Mouse (Mus musculus) hindbrain, postnatal 0 days (tissue): ENCODE results near the gene Maff. TPM values are rescaled to one million over a fixed set of nuclear protein-coding genes. Genes with fewer than 3 reads are reported as not detected.

Experiments used
- ATAC-seq: fragments of 200-750 bp; cut with Nextera tagmentation; 2 replicates; pipeline ENCODE4 v1.8.0; 2017; ENCODE audit warnings: mild to moderate bottlenecking, moderate TSS enrichment, moderate library complexity
- DNase-seq: peaks from one replicate; pipeline ENCODE4 v3.0.0-alpha.2; 2015; ENCODE audit warnings: low spot score
- H3K27ac ChIP-seq: fragments of 300-500 bp; sonication (generic); 2 replicates; pipeline ENCODE4 v1.5.1; 2014; ENCODE audit warnings: mild to moderate bottlenecking
- H3K27me3 ChIP-seq: fragments of 300-500 bp; sonication (generic); 2 replicates; pipeline ENCODE4 v1.6.1; 2014; ENCODE audit warnings: low read length, mixed read lengths; ENCODE audit not compliant: insufficient read depth
- H3K36me3 ChIP-seq: fragments of 300-500 bp; sonication (generic); 2 replicates; pipeline ENCODE4 v1.6.1; 2014; ENCODE audit warnings: low read length, mixed read lengths; ENCODE audit not compliant: insufficient read depth
- H3K4me1 ChIP-seq: fragments of 300-500 bp; sonication (generic); 2 replicates; pipeline ENCODE4 v1.6.1; 2014; ENCODE audit warnings: antibody characterized with exemption, low read length, mixed read lengths; ENCODE audit not compliant: insufficient read depth
- H3K4me2 ChIP-seq: fragments of 300-500 bp; sonication (generic); 2 replicates; pipeline ENCODE4 v1.6.1; 2014; ENCODE audit warnings: low read depth, mild to moderate bottlenecking, low read length, moderate library complexity, mixed read lengths
- H3K4me3 ChIP-seq: fragments of 300-500 bp; sonication (generic); 2 replicates; pipeline ENCODE4 v1.5.1; 2014; ENCODE audit warnings: low read length
- H3K9ac ChIP-seq: fragments of 300-500 bp; sonication (generic); replicated peaks from 2 replicates; pipeline ENCODE4 v1.6.1; 2014; ENCODE audit warnings: mild to moderate bottlenecking, low read length, moderate library complexity, mixed read lengths
- H3K9me3 ChIP-seq: fragments of 300-500 bp; sonication (generic); 2 replicates; pipeline ENCODE4 v1.6.1; 2016; ENCODE audit warnings: low read length, mixed read lengths
- CTCF ChIP-seq: IDR thresholded peaks from 2 replicates; pipeline ENCODE4 v1.5.1; 2016; ENCODE audit warnings: antibody characterized with exemption, control low read depth, low read depth
- WGBS: fragments of 180-500 bp; shearing (Covaris S2); extraction: QIAGEN DNeasy Blood & Tissue Kit; methylation state at CpG from one replicate; pipeline ENCODE4 v1.1.7; 2014; 5-methylcytosine and 5-hydroxymethylcytosine counted together
- polyA plus RNA-seq: library from polyadenylated mRNA; unstranded; fragments of >200 nt; fragmentation: Nextera tagmentation; extraction: Ambion mirVana; gene quantifications from 2 replicates; pipeline ENCODE4 v1.2.1, GENCODE M21; 2015
- total RNA-seq: library from RNA; depleted of rRNA; stranded (reverse); fragments of >200 nt; gene quantifications from 2 replicates; pipeline ENCODE4 v1.2.3, GENCODE M21; 2014

The Maff gene
- total and polyA plus RNA-seq, 2 experiments from 2014 or later = 1.7 to 5.4 TPM

DNA sequence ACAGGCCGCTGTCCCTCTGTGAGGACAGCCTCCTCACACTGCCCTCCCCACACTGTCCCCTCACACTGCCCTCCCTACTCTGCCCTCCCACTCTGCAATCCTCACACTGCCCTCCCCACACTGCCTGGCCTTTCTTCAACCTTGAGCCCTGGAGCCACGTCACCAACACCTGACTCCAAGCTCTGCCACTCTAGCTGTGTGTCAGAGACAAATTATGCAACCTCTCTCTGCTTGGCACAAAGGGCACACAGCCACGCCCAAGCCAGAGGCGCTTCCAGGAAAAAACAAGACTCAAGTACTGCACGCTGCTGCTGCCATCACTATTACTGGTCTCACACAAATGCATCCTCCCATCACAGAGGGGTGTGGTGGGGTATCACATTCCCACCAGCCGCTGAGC is 44.0 kb downstream of the Maff start:
- H3K9ac ChIP-seq = no peak overlapping the region
- no peak overlapping the region for H3K4me2 ChIP-seq
- no peak overlapping the region for H3K27ac ChIP-seq
- no peak for TF ChIP-seq CTCF
- H3K4me3 ChIP-seq = no peak overlapping the region
- no peaks in the 10 kb centered on the region for H3K36me3 ChIP-seq
- no peaks in the 10 kb centered on the region for H3K9me3 ChIP-seq
- no peaks in the 10 kb centered on the region for H3K27me3 ChIP-seq
- DNase-seq = no peak
- H3K4me1 ChIP-seq = peaks cover 5% of the 10 kb centered on the region; the same call in 1 of the 2 replicates
- no peak for ATAC-seq
- 76% methylated on average over 6 of the region's 6 CpGs for WGBS

- Histone ChIP-seq H3K27me3 (no peaks in the 10 kb centered on the region), H3K4me3 (no peak overlapping the region), H3K4me1 (peaks cover 5% of the 10 kb centered on the region; the same call in 1 of the 2 replicates), H3K27ac (no peak overlapping the region; the same call in 1 of the 2 replicates), H3K36me3 (no peaks in the 10 kb centered on the region), H3K4me2 (no peak overlapping the region), H3K9ac (no peak overlapping the region), H3K9me3 (no peaks in the 10 kb centered on the region)
- no peak for TF ChIP-seq CTCF
- DNase-seq (peak; percentile 69), ATAC-seq (peak; percentile 62)
- 20% methylated on average over 7 of the region's 7 CpGs for WGBS
Measured at GRCm38 (mm10) chr15:79391447-79392093, 45.1 kb downstream of the Maff start.

- Histone ChIP-seq H3K36me3 (no peaks in the 10 kb centered on the region), H3K4me1 (peaks cover 5% of the 10 kb centered on the region; the same call in 1 of the 2 replicates), H3K27me3 (no peaks in the 10 kb centered on the region), H3K4me3 (no peak overlapping the region), H3K9me3 (no peaks in the 10 kb centered on the region), H3K9ac (no peak overlapping the region), H3K27ac (no peak overlapping the region), H3K4me2 (no peak overlapping the region)
- DNase-seq (no peak), ATAC-seq (no peak)
- 84% methylated on average over 5 of the region's 5 CpGs for WGBS
- no peak for TF ChIP-seq CTCF
Measured at GRCm38 (mm10) chr15:79392527-79392926, 46.1 kb downstream of the Maff start.

DNA sequence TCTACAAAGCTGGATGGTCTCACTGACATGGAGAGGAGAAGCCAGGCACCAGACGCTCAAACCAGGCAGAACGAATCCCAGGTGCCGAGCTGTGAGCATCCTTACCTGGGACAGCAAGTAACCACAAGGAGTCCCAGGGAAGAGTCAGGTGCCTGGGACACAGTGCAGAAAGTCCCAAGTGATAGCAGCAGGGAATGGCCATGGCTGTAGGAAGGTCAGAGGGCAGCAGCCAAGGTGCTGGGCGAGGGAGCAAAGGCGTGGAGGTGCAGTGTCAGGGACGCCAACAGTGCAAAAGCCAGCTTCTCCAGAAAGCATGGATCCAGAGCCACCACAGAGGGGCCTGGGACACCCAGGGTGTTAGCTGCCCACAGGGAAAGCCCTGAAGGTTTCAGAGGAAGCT is 46.7 kb downstream of the Maff start:
- H3K9me3 ChIP-seq = no peaks in the 10 kb centered on the region
- H3K27me3 ChIP-seq = no peaks in the 10 kb centered on the region
- no peak overlapping the region for H3K4me2 ChIP-seq
- H3K9ac ChIP-seq = no peak overlapping the region
- ATAC-seq = no peak
- peaks cover 5% of the 10 kb centered on the region; the same call in 1 of the 2 replicates for H3K4me1 ChIP-seq
- no peaks in the 10 kb centered on the region for H3K36me3 ChIP-seq
- H3K4me3 ChIP-seq = no peak overlapping the region
- 86% methylated on average over 6 of the region's 6 CpGs for WGBS
- no peak overlapping the region for H3K27ac ChIP-seq
- no peak for TF ChIP-seq CTCF
- DNase-seq = no peak

- no peak overlapping the region for H3K4me2 ChIP-seq
- DNase-seq = no peak
- H3K4me1 ChIP-seq = peaks cover 10% of the 10 kb centered on the region
- no peaks in the 10 kb centered on the region for H3K36me3 ChIP-seq
- no peak overlapping the region for H3K27ac ChIP-seq
- no peak for TF ChIP-seq CTCF
- H3K9me3 ChIP-seq = no peaks in the 10 kb centered on the region
- 67% methylated on average over 4 of the region's 4 CpGs for WGBS
- H3K4me3 ChIP-seq = no peak overlapping the region
- no peak overlapping the region for H3K9ac ChIP-seq
- no peak for ATAC-seq
- H3K27me3 ChIP-seq = no peaks in the 10 kb centered on the region
Measured at GRCm38 (mm10) chr15:79394842-79395241, 48.4 kb downstream of the Maff start.

- no peak for TF ChIP-seq CTCF
- Histone ChIP-seq H3K4me1 (peaks cover 13% of the 10 kb centered on the region), H3K9ac (no peak overlapping the region), H3K36me3 (no peaks in the 10 kb centered on the region), H3K9me3 (no peaks in the 10 kb centered on the region), H3K4me3 (no peak overlapping the region), H3K27ac (no peak overlapping the region), H3K4me2 (no peak overlapping the region; the same call in 1 of the 2 replicates), H3K27me3 (no peaks in the 10 kb centered on the region)
- 84% methylated on average over 6 of the region's 6 CpGs for WGBS
- no peak for ATAC-seq
- no peak for DNase-seq
Measured at GRCm38 (mm10) chr15:79395281-79395680, 48.9 kb downstream of the Maff start.

- no peak overlapping the region for H3K4me2 ChIP-seq
- H3K4me1 ChIP-seq = peaks cover 20% of the 10 kb centered on the region
- H3K4me3 ChIP-seq = no peak overlapping the region
- ATAC-seq = no peak
- H3K36me3 ChIP-seq = no peaks in the 10 kb centered on the region
- H3K27me3 ChIP-seq = no peaks in the 10 kb centered on the region
- H3K9ac ChIP-seq = no peak overlapping the region
- peak; percentile 61 for TF ChIP-seq CTCF
- H3K9me3 ChIP-seq = no peaks in the 10 kb centered on the region
- 81% methylated on average over 11 of the region's 11 CpGs for WGBS
- no peak overlapping the region for H3K27ac ChIP-seq
- DNase-seq = no peak
Measured at GRCm38 (mm10) chr15:79396736-79397135, 50.3 kb downstream of the Maff start.
